Mouse (Mus musculus) brain, embryonic 14.5 days (tissue): ENCODE data around the gene Atp1b2.

Experiments
- CTCF ChIP-seq: fragments of 200-500 bp; IDR thresholded peaks from 2 replicates; pipeline ENCODE4 v1.5.1; 2012; ENCODE audit warnings: inconsistent platforms, mild to moderate bottlenecking, moderate library complexity, borderline replicate concordance; ENCODE audit not compliant: insufficient read depth, insufficient read length; ENCODE audit errors: extremely low read depth
- POLR2A ChIP-seq: fragments of 200-500 bp; IDR thresholded peaks from 2 replicates; pipeline ENCODE4 v1.6.1; 2012; ENCODE audit warnings: mild to moderate bottlenecking, inconsistent platforms, borderline replicate concordance; ENCODE audit not compliant: poor library complexity, insufficient read depth, insufficient read length, severe bottlenecking; ENCODE audit errors: extremely low read depth

- TF ChIP-seq CTCF = no peak
- no peak for TF ChIP-seq POLR2A
Measured at GRCm38 (mm10) chr11:69552622-69553340, 53.0 kb downstream of the Atp1b2 start.
